Mouse (Mus musculus) midbrain, embryonic 11.5 days (tissue): ENCODE measurements at regions not wholly inside any gene's neighbourhood (a gene's known extent, or its start where the extent isn't known, plus 50 kb on each side); places are given as distances from the start of the nearest gene placed in this dataset.

Experiments used
- ATAC-seq: fragments of 200-750 bp; cut with Nextera tagmentation; 2 replicates; pipeline ENCODE4 v1.8.0; 2017; ENCODE audit warnings: moderate TSS enrichment, moderate library complexity; ENCODE audit not compliant: low FRiP score
- DNase-seq: peaks from one replicate; pipeline ENCODE4 v3.0.0; 2015; ENCODE audit warnings: low spot score; ENCODE audit errors: missing footprints
- H3K27ac ChIP-seq: fragments of 300-500 bp; sonication (generic); 2 replicates; pipeline ENCODE4 v1.5.1; 2014; ENCODE audit warnings: low read depth, low read length
- H3K27me3 ChIP-seq: fragments of 300-500 bp; sonication (generic); 2 replicates; pipeline ENCODE4 v1.6.1; 2014; ENCODE audit warnings: mild to moderate bottlenecking, low read length, moderate library complexity, mixed read lengths; ENCODE audit not compliant: control insufficient read depth, insufficient read depth
- H3K36me3 ChIP-seq: fragments of 300-500 bp; sonication (generic); 2 replicates; pipeline ENCODE4 v1.6.1; 2014; ENCODE audit warnings: mild to moderate bottlenecking, low read length, moderate library complexity, mixed read lengths; ENCODE audit not compliant: control insufficient read depth, insufficient read depth
- H3K4me1 ChIP-seq: fragments of 300-500 bp; sonication (generic); 2 replicates; pipeline ENCODE4 v1.6.1; 2014; ENCODE audit warnings: low read length; ENCODE audit not compliant: control insufficient read depth, insufficient read depth
- H3K4me2 ChIP-seq: fragments of 300-500 bp; sonication (generic); 2 replicates; pipeline ENCODE4 v1.6.1; 2014; ENCODE audit warnings: mild to moderate bottlenecking, moderate library complexity
- H3K4me3 ChIP-seq: fragments of 300-500 bp; sonication (generic); 2 replicates; pipeline ENCODE4 v1.5.1; 2014; ENCODE audit warnings: low read depth, low read length
- H3K9ac ChIP-seq: fragments of 300-500 bp; sonication (generic); 2 replicates; pipeline ENCODE4 v1.6.1; 2014; ENCODE audit warnings: low read length
- H3K9me3 ChIP-seq: fragments of 300-500 bp; sonication (generic); 2 replicates; pipeline ENCODE4 v1.6.1; 2016; ENCODE audit warnings: low read length; ENCODE audit not compliant: control insufficient read depth
- WGBS: fragments of 180-500 bp; shearing (Covaris S2); extraction: QIAGEN DNeasy Blood & Tissue Kit; methylation state at CpG from one replicate; pipeline ENCODE4 v1.1.7; 2014; 5-methylcytosine and 5-hydroxymethylcytosine counted together

DNA sequence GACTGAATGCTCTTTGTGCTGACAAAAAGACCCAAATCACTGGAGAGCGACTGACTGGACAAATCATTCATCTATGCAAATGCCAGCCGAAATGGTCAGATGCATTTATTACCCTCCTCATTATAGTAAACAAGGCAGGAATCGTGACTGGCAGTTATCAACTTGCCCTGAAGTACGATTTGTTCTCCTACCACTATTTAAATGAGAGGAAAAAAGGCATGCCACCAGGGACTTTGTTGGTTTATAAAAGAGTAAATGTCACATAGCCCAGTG lies 55.5 kb upstream of the Fbxl4 start:
- Histone ChIP-seq H3K27ac (no peak overlapping the region), H3K36me3 (no peaks in the 10 kb centered on the region), H3K4me1 (0 out of 2 replicates have a peak, but pooled peaks cover 3% of the 10 kb centered on the region), H3K4me3 (no peak overlapping the region), H3K9me3 (no peaks in the 10 kb centered on the region), H3K27me3 (no peaks in the 10 kb centered on the region), H3K4me2 (no peak overlapping the region), H3K9ac (no peak overlapping the region)
- DNase-seq (no peak), ATAC-seq (peak; percentile 73; the same call in 1 of the 2 replicates)
- WGBS, result 61% methylated on average over 4 of the region's 4 CpGs

DNA sequence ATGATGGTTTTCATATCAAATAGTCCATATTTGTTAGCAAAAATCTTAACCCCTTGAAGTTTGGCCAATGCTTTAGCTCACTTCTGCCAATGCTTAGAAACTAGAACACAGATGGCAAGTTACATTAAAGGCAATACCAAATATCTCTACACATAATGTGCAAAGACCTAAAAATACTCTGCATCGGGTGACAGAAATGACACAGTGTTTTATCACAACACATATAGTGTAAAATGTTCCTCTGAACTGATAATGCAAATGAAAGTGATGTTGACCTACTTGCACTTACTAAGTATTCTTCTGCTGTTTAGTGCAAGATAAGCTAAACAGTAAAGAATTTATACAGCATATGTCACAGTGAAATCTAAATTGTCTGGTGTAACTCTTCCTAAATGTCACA lies 55.1 kb upstream of the Fbxl4 start:
- 98% methylated on average over 1 of the region's 1 CpGs for WGBS

More for the DNA sequence above, 55.1 kb upstream of the Fbxl4 start:
- Histone ChIP-seq H3K4me1 (0 out of 2 replicates have a peak, but pooled peaks cover 3% of the 10 kb centered on the region), H3K9ac (no peak overlapping the region), H3K27ac (no peak overlapping the region), H3K4me3 (no peak overlapping the region), H3K36me3 (no peaks in the 10 kb centered on the region), H3K9me3 (no peaks in the 10 kb centered on the region), H3K27me3 (no peaks in the 10 kb centered on the region), H3K4me2 (no peak overlapping the region)
- no peak for ATAC-seq
- no peak for DNase-seq
